Mouse (Mus musculus) ES-E14 (cell line): Measurements from ENCODE around the gene Scarb1.

ENCODE experiments used
- CHD2 ChIP-seq: IDR thresholded peaks from 2 replicates; pipeline ENCODE4 v1.6.1; 2014; ENCODE audit warnings: mild to moderate bottlenecking, low read depth, low read length, inconsistent platforms
- HCFC1 ChIP-seq: IDR thresholded peaks from 2 replicates; pipeline ENCODE4 v1.6.1; 2012; ENCODE audit warnings: low read length, inconsistent platforms, borderline replicate concordance; ENCODE audit not compliant: insufficient read depth
- ZC3H11A ChIP-seq: IDR thresholded peaks from 2 replicates; pipeline ENCODE4 v1.6.1; 2012; ENCODE audit warnings: low read depth, mild to moderate bottlenecking, inconsistent platforms, low read length, borderline replicate concordance
- ZNF384 ChIP-seq: IDR thresholded peaks from 2 replicates; pipeline ENCODE4 v1.6.1; 2012; ENCODE audit warnings: low read depth, low read length, inconsistent platforms

GRCm38 (mm10) chr5:125242111-125242510 lies 98.8 kb downstream of the Scarb1 start:
- TF ChIP-seq HCFC1, result no peak
- no peak for TF ChIP-seq CHD2
- TF ChIP-seq ZNF384, result no peak
- no peak for TF ChIP-seq ZC3H11A
